Mouse (Mus musculus): ENCODE measurements around the gene Pls3.

- TF ChIP-seq EP300 (IDR thresholded peaks at IDR 0.05) (no peak), CTCF (IDR thresholded peaks at IDR 0.05) (no peak)
Observed at GRCm38 (mm10) chrX:75895716-75896115, 20.7 kb upstream of the Pls3 start.

Data from lung, postnatal 0 days (tissue).